Mouse (Mus musculus) lung, embryonic 14.5 days (tissue): ENCODE measurements around the gene Higd2a. TPM values are rescaled to one million over a fixed set of nuclear protein-coding genes. Genes with fewer than 3 reads are reported as not detected.

Experiments
- ATAC-seq: fragments of 200-750 bp; cut with Nextera tagmentation; 2 replicates; pipeline ENCODE4 v1.8.0; 2017; ENCODE audit warnings: mild to moderate bottlenecking, moderate TSS enrichment, moderate library complexity; ENCODE audit not compliant: insufficient read depth
- DNase-seq: peaks from one replicate; pipeline ENCODE4 v3.0.0-alpha.2; 2015
- H3K27ac ChIP-seq: fragments of 300-500 bp; sonication (generic); 2 replicates; pipeline ENCODE4 v1.5.1; 2014; ENCODE audit warnings: low read depth, mild to moderate bottlenecking, moderate library complexity
- H3K27me3 ChIP-seq: fragments of 300-500 bp; sonication (generic); 2 replicates; pipeline ENCODE4 v1.6.1; 2014; ENCODE audit warnings: low read length, control low read depth; ENCODE audit not compliant: insufficient read depth
- H3K36me3 ChIP-seq: fragments of 300-500 bp; sonication (generic); 2 replicates; pipeline ENCODE4 v1.6.1; 2014; ENCODE audit warnings: control low read depth; ENCODE audit not compliant: insufficient read depth
- H3K4me1 ChIP-seq: fragments of 300-500 bp; sonication (generic); 2 replicates; pipeline ENCODE4 v1.6.1; 2014; ENCODE audit warnings: antibody characterized with exemption, control low read depth; ENCODE audit not compliant: insufficient read depth
- H3K4me2 ChIP-seq: fragments of 300-500 bp; sonication (generic); 2 replicates; pipeline ENCODE4 v1.6.1; 2014; ENCODE audit warnings: mild to moderate bottlenecking
- H3K4me3 ChIP-seq: fragments of 300-500 bp; sonication (generic); 2 replicates; pipeline ENCODE4 v1.5.1; 2014; ENCODE audit warnings: low read depth, low read length
- H3K9ac ChIP-seq: fragments of 300-500 bp; sonication (generic); 2 replicates; pipeline ENCODE4 v1.6.1; 2014
- H3K9me3 ChIP-seq: fragments of 300-500 bp; sonication (generic); 2 replicates; pipeline ENCODE4 v1.6.1; 2016; ENCODE audit warnings: low read depth, low read length, control low read depth
- CTCF ChIP-seq: IDR thresholded peaks from 2 replicates; pipeline ENCODE4 v1.5.1; 2016; ENCODE audit warnings: antibody characterized with exemption, low read depth
- WGBS: fragments of 180-500 bp; shearing (Covaris S2); extraction: QIAGEN DNeasy Blood & Tissue Kit; methylation state at CpG from one replicate; pipeline ENCODE4 v1.1.7; 2014; 5-methylcytosine and 5-hydroxymethylcytosine counted together
- polyA plus RNA-seq: library from polyadenylated mRNA; unstranded; fragments of >200 nt; fragmentation: Nextera tagmentation; extraction: Ambion mirVana; gene quantifications from 2 replicates; pipeline ENCODE4 v1.2.1, GENCODE M21; 2014

Higd2a gene
- polyA plus RNA-seq, 1 experiment from 2014 or later, result 167 TPM

- H3K9me3 ChIP-seq, result no peaks in the 10 kb centered on the region
- no peak for ATAC-seq
- TF ChIP-seq CTCF, result no peak
Measured at GRCm38 (mm10) chr13:54570736-54571135, 19.3 kb upstream of the Higd2a start.

GRCm38 (mm10) chr13:54571637-54572036 lies 18.4 kb upstream of the Higd2a start:
- no peak overlapping the region for H3K27ac ChIP-seq
- TF ChIP-seq CTCF, result no peak
- no peaks in the 10 kb centered on the region for H3K27me3 ChIP-seq
- no peak overlapping the region for H3K4me2 ChIP-seq
- ATAC-seq (no peak), DNase-seq (peak; percentile 49)
- H3K36me3 ChIP-seq, result peaks cover 4% of the 10 kb centered on the region; the same call in 1 of the 2 replicates
- no peak overlapping the region for H3K9ac ChIP-seq
- no peaks in the 10 kb centered on the region for H3K4me1 ChIP-seq
- no peaks in the 10 kb centered on the region for H3K9me3 ChIP-seq
- H3K4me3 ChIP-seq, result no peak overlapping the region
- WGBS, result 28% methylated on average over 2 of the region's 2 CpGs

More at GRCm38 (mm10) chr13:54570736-54571135, 19.3 kb upstream of the Higd2a start:
- H3K9ac ChIP-seq, result no peak overlapping the region
- H3K4me3 ChIP-seq, result no peak overlapping the region
- 67% methylated on average over 4 of the region's 4 CpGs for WGBS
- H3K36me3 ChIP-seq, result no peaks in the 10 kb centered on the region
- no peaks in the 10 kb centered on the region for H3K4me1 ChIP-seq
- H3K27ac ChIP-seq, result no peak overlapping the region
- no peak overlapping the region for H3K4me2 ChIP-seq
- DNase-seq, result no peak
- H3K27me3 ChIP-seq, result no peaks in the 10 kb centered on the region

DNA sequence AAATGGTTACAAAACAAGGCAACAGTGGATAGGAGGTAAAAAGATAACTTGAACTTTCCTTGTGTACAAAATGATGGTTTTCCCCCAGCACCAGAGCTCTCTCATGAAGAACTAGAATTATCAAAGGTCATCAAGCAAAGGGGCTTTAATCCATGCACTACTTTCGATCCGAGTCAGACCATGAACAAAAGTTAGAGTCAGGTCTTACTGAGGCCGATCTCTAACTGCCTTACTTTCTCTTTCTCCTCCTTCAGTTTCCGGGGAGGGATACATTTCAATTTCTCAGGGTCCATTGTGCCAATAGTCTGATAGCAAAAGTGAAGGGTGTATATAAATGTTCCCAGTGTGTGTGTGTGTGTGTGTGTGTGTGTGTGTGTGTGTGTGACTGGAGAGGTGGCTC lies 17.4 kb upstream of the Higd2a start:
- Histone ChIP-seq H3K4me1 (no peaks in the 10 kb centered on the region), H3K9me3 (no peaks in the 10 kb centered on the region), H3K27ac (no peak overlapping the region), H3K36me3 (peaks cover 4% of the 10 kb centered on the region; the same call in 1 of the 2 replicates), H3K9ac (no peak overlapping the region), H3K4me3 (no peak overlapping the region), H3K4me2 (no peak overlapping the region), H3K27me3 (no peaks in the 10 kb centered on the region)
- TF ChIP-seq CTCF, result no peak
- 75% methylated on average over 4 of the region's 4 CpGs for WGBS
- ATAC-seq (no peak), DNase-seq (no peak)

DNA sequence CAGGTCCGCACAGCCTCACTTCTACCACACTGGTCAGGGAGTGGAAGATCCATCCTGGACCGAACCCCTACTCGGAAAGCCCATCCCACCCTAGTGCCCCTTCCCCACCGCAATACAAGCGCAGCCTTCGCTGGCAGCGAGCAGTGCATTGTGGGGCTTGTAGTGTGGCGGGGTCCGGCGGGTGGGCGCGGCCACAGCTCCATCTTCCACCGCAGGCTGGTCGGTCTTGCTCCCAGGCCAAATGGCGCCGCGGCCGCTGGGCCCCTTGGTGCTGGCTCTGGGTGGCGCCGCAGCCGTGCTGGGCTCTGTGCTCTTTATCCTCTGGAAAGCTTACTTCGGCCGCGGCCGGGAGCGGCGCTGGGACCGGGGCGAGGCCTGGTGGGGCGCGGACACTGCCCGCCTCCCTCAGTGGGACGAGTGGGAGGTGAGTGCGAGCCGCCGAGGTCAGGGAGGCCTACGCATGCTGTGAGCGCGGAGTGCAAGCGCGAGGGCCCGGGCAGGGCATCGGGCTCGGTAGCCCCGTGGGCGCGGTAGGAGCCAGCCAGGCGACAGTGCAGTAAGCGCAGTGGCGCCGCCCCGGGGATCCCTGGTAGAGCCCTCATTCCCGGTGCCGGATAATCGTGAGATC lies 15.0 kb upstream of the Higd2a start, which contains the start of gene Arl10:
Gene Arl10 (plus strand): TSS at position 162 of the 628 bp plus-strand sequence.
- TF ChIP-seq CTCF, result no peak

DNA sequence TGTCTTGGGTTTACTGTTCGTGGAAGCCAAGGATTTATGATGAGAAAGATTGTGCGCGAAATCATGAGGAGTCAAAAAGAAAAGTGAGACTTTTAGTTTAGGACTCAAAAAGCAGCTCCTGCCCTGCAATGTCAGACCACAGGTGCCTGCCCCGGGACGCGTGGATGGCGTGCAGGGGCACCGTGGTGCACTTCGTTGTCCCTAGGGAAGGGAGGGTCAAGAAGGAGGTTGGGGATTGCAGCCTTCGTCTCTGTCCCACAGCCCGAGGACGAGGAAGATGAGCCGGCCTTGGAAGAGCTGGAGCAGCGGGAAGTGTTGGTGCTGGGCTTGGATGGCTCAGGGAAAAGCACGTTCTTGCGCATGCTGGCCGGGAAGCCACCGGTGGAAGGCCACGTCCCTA lies 14.5 kb upstream of the Higd2a start:
- no peak for TF ChIP-seq CTCF
- Histone ChIP-seq H3K36me3 (peaks cover 28% of the 10 kb centered on the region), H3K27me3 (no peaks in the 10 kb centered on the region), H3K9me3 (no peaks in the 10 kb centered on the region), H3K27ac (peak overlapping the region; percentile 75; the same call in 1 of the 2 replicates), H3K9ac (peak overlapping the region; percentile 89), H3K4me1 (no peaks in the 10 kb centered on the region), H3K4me3 (peak overlapping the region; percentile 97), H3K4me2 (peak overlapping the region; percentile 93)
- DNase-seq (peak; percentile 21), ATAC-seq (peak; percentile 13; the same call in 1 of the 2 replicates)
- under 1% methylated on average over 19 of the region's 19 CpGs for WGBS

More for the DNA sequence above, 15.0 kb upstream of the Higd2a start, which contains the start of gene Arl10:
- no peaks in the 10 kb centered on the region for H3K4me1 ChIP-seq
- H3K4me2 ChIP-seq, result peak within 1 kb of the TSS; percentile 93
- H3K27me3 ChIP-seq, result no peaks in the 10 kb centered on the region
- WGBS, result under 1% methylated on average over 55 of the region's 55 CpGs
- peak within 1 kb of the TSS; percentile 89 for H3K9ac ChIP-seq
- H3K9me3 ChIP-seq, result no peaks in the 10 kb centered on the region
- H3K36me3 ChIP-seq, result peaks cover 22% of the 10 kb centered on the region
- H3K4me3 ChIP-seq, result peak within 1 kb of the TSS; percentile 97
- peak within 1 kb of the TSS; percentile 75 for H3K27ac ChIP-seq
- DNase-seq (peak; percentile 85), ATAC-seq (peak; percentile 92)

- H3K4me1 ChIP-seq, result no peaks in the 10 kb centered on the region
- ATAC-seq, result no peak
- no peaks in the 10 kb centered on the region for H3K27me3 ChIP-seq
- H3K9me3 ChIP-seq, result no peaks in the 10 kb centered on the region
- H3K9ac ChIP-seq, result no peak overlapping the region
- H3K4me2 ChIP-seq, result no peak overlapping the region
- H3K36me3 ChIP-seq, result peaks cover 51% of the 10 kb centered on the region
- 84% methylated on average over 21 of the region's 21 CpGs for WGBS
- no peak overlapping the region for H3K4me3 ChIP-seq
- DNase-seq, result no peak
- no peak for TF ChIP-seq CTCF
- no peak overlapping the region for H3K27ac ChIP-seq
Measured at GRCm38 (mm10) chr13:54577652-54578507, 12.1 kb upstream of the Higd2a start.

- no peak for TF ChIP-seq CTCF
- Histone ChIP-seq H3K9me3 (no peaks in the 10 kb centered on the region), H3K4me2 (no peak overlapping the region), H3K36me3 (peaks cover 83% of the 10 kb centered on the region), H3K9ac (no peak overlapping the region), H3K27ac (no peak overlapping the region), H3K4me3 (no peak overlapping the region), H3K27me3 (no peaks in the 10 kb centered on the region), H3K4me1 (no peaks in the 10 kb centered on the region)
- no peak for ATAC-seq
- WGBS, result 51% methylated on average over 2 of the region's 2 CpGs
- no peak for DNase-seq
Measured at GRCm38 (mm10) chr13:54581385-54581784, 8.6 kb upstream of the Higd2a start.
